Mouse (Mus musculus) gastrocnemius, postnatal 14 days (tissue): ENCODE measurements around the gene Slc16a5. TPM values are rescaled to one million over a fixed set of nuclear protein-coding genes. Genes with fewer than 3 reads are reported as not detected.

Source experiments
- DNase-seq: peaks from one replicate; pipeline ENCODE4 v3.0.0; 2021; ENCODE audit warnings: mixed read lengths
- intact Hi-C: fragments of 180-260 bp; cut with DNase I; formaldehyde crosslinking; loops from one replicate; pipeline ENCODE4 v1.15.1; 2025; ENCODE audit warnings: low total_unique reads
- long read RNA-seq, 2 experiments: library from polyadenylated mRNA; stranded (forward); transcript quantifications; one replicate each; pipeline ENCODE4 v2.0.0; 2021
- total RNA-seq, 2 experiments: library from RNA; stranded (reverse); gene quantifications; 2 replicates each; pipeline ENCODE4 v1.2.3; 2021

Slc16a5 gene
- total RNA-seq, result not detected
- long read RNA-seq, experiment 1, result 0 reads
- long read RNA-seq, experiment 2, result 0 reads

DNA sequence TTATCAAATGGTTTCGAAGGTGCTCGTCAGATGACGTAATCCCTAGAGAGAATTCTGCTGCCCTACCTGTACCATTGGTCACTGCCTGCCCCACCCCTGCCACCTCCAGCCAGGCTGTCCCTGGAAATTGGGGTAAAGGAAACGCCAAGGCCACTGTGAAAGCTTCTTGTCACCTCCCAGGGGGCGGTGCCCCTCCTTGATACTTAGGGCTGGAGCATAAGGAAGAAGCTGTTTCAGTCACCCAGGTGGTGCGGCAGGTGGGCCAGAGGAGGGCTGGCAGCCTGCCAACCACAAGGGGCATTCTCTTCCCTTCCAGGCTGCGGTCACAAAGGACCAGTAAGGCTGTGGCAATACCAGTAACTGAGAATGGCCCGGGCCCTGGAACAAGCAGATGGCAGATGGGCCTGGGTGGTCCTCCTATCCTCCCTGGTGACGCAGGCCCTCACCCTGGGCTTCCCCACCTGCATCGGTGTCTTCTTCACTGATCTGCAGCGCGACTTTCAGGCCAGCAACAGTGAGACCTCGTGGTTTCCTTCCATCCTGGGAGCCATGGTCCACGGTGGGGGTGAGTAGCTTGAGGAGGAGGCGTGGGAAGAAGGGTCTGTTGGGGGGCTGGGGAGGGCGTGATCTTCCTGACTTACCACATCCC lies at the start of gene Slc16a5:
Gene Slc16a5, plus strand, starts transcription at position 232 of the 649 bp plus-strand sequence.
- no peak for DNase-seq
- intact Hi-C loops, result no loop called here

DNA sequence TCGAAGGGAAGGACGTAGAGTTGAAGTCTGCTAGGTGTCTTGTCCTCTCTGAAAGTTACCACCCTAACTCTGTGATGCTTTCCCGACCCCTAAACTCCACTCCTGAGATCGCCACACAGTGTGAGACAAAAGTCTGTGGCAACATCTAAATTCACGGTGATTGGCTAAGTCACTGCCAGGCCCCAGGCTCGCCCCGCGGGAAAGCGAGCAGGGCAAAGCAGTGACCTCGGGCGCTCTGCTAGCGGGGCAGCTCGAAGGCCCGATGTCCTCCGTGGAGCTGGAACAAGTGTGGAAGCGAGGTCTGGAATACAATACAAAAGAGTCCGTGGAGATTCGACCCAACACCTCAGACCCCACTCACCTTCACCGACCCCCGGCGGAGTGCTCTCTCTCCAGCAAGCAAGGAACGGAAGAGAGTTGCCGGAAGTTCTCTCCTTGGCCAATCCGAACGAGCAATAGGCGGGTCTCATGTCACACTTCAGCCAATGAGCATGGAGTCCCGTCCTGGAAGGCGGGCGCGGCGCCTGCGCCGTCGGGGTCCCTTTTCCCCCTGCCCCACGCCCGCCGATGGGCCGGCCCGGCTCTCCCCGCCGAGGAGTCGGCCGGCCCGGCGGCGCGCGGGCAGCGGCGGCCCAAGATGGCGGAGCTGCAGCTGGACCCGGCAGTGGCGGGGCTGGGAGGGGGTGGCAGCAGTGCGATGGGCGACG lies 42.6 kb upstream of the Slc16a5 start, which contains the start of the genes Atp5h and Kctd2:
Gene Atp5h, minus strand, starts transcription at position 432 of the 707 bp plus-strand sequence.
Gene Kctd2, plus strand, starts transcription at position 598 of the 707 bp plus-strand sequence.
- peak; percentile 96 for DNase-seq
- intact Hi-C loops, result loop anchor here (2.0 kb wide), 1 partner anchor 53 kb away; no protein-coding TSS in a partner anchor

DNA sequence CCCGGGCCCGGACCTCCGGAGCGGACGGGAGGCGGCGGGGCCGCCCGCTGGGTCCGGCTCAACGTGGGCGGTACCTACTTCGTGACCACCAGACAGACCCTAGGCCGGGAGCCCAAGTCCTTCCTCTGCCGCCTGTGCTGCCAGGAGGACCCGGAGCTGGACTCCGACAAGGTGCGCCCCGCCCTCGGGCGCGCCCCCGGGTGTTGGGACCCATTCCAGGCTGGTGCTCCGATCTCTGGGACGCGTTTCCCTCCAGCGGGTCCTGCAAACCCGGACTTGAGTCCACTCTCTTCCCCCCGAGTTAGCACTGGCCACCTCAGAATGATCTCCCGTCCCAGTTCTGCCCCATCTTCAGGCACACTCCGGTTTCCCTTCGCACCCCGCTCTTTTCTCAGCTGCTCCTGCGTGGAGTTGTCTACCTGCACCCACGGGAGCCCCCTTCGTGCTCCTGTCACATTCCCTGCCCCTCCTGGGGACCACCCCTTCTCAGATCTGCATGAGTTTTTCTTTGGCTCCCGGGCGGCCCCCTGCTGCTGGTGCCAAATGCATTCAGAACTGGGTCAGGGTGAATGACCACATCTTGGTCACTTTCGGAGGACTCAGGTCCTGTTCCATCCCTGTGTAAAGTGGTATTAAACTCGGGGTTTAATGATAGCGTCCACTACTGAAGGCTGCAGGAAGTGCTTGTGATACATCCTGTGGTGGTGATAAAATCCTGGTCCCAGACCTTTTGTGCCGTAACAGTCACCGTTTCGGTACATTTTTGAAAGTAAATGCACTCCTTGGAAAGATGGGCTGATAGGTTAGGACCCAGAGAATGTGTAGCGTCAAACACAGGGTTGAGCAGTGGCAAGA lies 41.7 kb upstream of the Slc16a5 start:
- peak; percentile 64 for DNase-seq
- intact Hi-C loops, result no loop called here

DNA sequence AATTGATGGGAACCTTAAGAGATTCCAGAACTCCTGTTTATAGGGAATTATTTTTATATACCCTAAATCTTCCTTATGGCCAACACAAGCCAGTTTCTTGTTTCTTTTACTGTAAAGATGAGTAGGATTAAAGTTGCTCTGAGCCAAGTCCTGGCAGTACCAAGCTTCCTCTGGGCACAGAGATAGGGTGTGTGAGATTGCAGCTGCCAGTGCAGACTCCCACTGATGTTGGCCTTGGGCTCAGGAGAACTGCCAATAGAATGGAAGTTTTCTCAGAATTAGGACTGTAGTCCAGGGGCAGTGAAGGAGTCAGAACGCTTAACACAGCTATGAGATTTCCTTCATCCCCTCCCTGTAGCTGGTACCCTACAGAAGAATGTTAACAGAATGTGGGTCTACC lies 40.9 kb upstream of the Slc16a5 start:
- intact Hi-C loops, result no loop called here
- DNase-seq, result no peak

DNA sequence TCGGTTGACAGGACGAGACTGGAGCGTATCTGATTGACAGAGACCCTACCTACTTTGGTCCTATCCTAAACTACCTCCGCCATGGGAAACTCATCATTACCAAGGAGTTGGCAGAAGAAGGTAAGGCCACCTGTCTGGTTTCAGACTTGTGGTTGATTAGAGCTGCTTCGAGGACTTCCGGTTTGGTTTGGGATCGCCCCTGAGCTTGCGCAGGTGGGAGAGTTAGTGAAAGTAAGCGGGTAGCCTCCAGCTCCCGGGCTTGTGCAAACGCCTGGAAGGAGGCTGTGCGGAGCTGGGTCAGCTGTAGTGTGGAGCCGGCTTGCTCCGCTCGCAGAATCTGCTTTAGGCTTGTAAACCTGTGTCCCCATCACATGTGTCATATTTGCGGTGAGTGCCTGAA lies 40.3 kb upstream of the Slc16a5 start:
- no peak for DNase-seq
- intact Hi-C loops, result no loop called here

DNA sequence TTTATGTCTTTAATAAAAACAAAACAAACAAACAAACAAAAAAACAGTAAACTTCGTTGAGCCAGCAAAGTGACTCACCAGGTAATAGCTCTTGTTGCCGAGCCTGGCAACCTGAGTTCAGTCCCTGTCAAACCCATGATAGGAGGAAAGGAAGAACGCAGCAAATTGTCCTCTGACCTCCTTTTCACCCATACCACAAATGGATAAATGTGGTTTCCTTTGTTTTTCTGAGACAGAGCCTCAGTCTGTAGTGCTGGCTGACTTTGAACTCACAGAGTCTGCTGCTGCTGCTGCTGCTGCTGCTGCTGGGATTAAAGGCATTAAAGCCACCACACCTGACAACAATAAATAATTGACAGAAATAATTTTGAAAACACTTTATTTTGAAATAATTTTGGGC lies 39.2 kb upstream of the Slc16a5 start:
- no peak for DNase-seq
- intact Hi-C loops, result no loop called here

DNA sequence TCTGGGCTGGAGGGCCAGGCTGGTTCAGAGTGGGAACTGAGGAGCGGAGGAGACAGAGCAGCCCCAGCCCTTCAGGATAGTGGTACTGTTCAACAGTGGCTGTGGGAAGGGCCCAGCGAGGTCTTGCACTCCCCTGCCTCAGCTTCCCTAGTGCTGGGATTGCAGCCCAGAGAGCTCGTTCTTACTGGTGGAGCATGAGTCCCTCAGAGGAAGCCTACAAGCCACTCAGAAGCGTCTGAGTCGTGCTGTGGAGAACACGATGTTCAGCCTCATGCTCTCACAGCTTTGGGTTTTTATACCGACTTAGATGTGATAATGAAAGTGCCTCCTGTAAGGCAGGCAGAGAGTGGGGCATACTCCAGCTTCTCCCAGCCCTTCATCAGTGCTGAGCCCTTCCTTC lies 37.6 kb upstream of the Slc16a5 start:
- intact Hi-C loops, result loop anchor here (5.0 kb wide), 1 partner anchor 67 kb away; no protein-coding TSS in a partner anchor
- DNase-seq, result no peak

DNA sequence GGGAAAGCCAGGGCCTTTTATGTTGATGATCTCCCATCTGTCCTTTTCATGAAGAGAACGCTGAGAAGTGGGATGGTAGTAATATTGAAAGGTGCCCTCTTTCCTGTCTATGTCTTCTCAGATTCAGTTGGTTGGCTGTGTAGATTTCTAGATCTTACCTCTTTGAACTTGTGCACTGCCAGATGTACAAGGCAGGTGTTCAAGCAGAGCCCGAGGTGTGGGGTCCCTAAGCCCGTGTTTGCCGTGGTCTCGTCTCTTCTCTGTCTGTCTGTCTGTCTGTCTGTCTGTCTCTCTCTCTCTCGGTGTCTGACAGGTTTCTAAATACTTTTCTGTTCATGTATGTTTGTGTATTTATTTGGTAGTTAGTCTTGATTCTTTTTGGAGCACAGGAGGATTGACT lies 36.6 kb upstream of the Slc16a5 start:
- no peak for DNase-seq
- intact Hi-C loops, result loop anchor here (5.0 kb wide), 1 partner anchor 68 kb away; no protein-coding TSS in a partner anchor

DNA sequence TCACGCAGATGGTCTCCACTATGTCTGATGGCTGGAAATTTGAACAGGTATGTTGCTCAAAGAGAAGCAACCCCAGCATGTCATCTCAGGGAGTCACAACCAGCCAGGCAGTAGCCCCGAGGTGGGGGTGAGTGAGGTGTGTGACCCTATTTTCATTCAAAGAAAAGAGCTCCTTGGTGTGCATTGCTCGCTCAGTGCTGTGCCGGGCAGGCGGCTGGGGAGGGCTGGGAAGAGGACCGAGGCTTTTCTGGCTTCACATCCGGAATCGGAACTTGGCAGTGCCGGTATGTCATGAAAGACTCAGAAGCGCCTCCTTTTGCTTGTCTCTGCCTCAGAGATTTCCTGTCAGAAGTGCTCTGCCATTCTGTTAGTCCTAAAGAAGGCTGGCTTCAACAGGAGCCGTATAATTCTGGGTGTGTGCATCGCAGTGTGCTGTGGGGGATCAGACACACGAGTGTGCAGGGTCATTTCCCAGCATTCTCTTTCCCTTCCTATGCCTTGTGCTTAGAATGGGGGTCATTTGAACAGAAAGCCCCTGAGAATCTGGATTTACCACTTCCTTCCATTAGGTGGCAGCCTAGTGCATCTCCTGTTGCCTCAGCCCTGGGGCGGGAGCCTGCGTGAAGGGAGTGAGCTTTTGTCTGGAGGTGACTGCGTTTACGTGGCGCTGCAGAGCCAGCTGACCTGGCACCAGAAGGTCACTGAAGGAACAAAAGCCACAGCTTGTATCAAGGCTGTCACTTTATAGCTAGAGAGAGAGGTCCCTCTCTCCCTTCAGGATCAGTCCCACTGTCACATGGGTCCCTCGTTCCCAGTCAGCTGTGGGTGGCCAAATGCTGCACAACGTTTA lies 34.6 kb upstream of the Slc16a5 start:
- peak; percentile 68 for DNase-seq
- intact Hi-C loops, result loop anchor here (5.0 kb wide), 1 partner anchor 70 kb away; no protein-coding TSS in a partner anchor

DNA sequence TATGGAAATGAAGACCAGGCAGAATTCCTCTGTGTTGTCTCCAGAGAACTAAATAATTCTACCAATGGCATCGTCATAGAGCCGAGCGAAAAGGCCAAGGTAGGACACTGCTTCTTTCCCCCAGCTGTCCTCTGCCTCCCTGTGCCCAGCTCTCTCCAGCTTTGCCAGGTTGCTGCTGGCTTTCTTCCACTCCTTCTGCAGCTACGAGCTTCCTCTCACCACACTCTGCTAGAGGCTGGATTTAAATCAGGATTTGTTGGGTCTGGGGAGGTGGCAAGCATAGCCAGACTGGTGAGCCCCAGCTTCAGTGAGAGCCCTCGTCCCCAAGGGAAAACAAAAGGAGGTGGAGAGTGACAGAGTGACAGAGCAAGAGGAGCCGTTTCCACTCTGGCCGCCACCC lies 33.0 kb upstream of the Slc16a5 start:
- intact Hi-C loops, result loop anchor here (5.0 kb wide), 1 partner anchor 72 kb away; no protein-coding TSS in a partner anchor
- DNase-seq, result no peak

DNA sequence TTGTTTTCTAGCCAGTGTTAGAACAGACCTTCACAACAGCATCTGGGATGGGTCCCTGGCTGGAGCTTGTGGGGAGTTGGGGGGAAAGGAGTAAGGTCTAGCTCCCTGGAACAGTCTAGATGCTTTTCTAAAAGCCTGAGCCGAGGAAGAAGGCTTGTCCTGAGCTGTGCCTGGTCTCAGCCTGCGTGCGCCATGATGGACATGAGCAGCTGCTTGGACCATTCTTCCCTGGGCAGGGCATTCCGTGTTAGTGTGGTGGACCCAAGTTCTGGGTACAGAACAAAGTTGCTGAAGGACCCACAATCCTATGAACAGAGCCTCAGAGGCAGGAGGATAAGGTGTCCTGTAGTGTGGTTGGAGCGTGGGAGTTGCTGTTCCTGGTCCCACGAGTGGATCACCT lies 31.7 kb upstream of the Slc16a5 start:
- DNase-seq, result no peak
- intact Hi-C loops, result no loop called here

DNA sequence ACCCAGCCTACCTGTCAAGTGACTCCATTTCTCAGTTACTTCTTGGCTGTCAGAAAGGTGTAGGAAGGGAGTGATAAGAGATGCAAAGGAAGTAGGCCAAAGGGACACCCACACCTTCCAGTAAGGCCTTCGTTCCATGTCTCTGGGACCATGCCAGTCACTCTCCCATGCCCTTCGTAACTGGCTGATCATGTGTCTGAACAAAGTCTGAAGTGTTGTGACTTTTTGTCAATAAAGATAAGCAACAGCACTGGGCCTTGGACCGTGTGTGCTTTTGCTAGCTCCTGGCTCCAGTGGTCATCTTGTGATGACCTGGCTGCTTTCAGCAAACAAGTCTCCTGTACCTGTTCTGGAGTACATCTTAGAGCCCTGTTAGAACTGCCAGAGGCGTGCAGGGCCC lies 29.5 kb upstream of the Slc16a5 start:
- DNase-seq, result no peak

DNA sequence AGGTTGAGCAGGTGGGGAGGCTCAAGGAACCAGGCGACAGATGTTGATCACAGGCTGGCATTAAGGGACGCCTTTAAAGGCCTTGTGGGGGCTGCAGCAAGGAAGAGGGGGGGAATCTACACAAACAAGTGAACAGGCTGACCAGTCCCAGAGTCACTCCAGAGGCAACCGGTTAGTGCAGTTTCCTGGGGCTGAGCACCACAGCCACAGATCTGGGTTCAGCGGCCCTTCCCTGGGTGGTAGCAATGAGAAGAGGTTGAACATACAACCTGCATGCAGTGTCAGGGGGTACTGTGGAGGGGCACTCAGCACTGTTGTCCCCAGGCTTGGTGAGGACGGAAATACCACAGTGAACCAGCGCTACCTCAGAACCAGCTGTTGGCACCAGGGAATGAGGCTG lies 28.9 kb upstream of the Slc16a5 start:
- DNase-seq, result no peak
- intact Hi-C loops, result no loop called here

More for the DNA sequence above, 29.5 kb upstream of the Slc16a5 start:
- intact Hi-C loops, result no loop called here

DNA sequence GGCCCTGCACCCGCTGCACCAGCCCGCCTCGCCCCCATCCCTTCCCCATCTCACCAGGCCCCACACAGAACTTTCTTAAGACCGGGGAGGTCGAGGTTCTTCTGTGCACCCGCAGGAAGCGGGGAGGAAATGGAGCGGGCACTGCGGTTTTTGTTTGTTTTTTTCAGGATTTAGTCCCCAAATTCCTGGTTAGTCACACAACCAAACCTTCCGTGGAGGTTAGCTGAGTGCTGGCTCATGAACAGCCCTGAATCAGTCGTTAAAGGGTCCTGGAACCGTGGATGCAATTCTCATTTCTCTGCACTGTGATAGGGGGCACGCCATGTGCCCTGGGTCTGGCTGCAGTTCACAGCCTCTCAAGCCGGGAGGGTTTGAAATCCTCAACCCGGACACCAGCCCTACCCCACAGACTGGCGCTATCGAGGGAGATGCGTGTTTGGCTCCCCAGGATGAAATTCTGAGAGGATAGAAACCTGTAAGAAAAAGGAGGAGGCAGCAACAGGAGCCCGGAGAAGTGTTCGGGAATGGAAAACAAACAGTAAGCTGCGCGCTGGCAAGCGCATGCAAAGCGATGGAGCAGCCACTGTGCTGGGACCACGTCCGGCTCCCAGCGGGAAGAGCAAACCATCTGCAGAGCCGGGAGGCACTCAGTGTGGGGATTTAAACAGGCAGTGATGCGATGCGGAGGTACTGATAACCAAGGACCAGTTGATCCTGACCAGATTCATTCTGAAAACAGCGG lies 26.5 kb upstream of the Slc16a5 start:
- intact Hi-C loops, result no loop called here
- peak; percentile 41 for DNase-seq

DNA sequence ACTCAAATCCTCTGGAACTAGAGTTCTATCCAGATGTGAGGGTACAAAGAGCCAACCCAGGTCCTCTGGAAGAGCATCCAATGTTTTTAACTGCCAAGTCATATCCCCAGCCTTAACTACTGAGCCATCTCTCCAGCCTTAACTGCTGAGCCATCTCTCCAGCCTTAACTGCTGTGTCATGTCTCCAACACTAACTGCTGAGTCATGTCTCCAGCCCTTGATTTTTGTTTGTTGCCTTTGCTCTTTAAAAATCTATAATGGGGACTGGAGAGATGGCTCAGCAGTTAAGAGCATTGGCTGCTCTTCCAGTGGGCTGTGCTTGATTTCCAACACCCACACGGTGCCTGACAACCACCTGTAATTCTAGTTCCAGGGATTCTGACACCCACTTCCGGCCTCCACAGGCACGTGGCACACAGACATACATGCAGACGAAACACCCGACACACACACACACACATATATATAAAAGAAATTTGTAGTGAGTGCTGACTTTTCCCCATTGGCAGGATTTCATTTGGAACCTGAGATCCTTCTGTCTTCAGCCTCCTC lies 24.6 kb upstream of the Slc16a5 start:
- intact Hi-C loops, result no loop called here
- DNase-seq, result no peak

DNA sequence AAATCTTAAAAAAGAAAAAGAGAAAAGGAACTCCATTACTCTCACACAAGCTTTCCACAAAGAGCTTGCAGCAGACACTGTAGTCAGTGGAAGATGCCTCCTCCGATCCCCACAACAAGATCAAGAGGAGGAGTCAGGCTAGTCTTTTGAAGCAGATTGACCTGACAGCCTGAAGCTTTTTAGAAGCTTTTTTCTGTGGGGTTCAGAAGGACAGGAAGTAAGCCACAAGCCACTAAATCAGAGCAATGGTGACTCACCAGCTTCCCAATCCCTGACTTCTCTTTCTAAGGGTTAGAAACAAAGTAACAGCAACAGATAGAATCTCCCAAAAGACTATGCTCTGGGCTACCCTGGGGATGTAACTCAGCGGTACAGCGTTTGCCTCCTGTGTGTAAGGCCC lies 22.9 kb upstream of the Slc16a5 start:
- intact Hi-C loops, result no loop called here
- no peak for DNase-seq

DNA sequence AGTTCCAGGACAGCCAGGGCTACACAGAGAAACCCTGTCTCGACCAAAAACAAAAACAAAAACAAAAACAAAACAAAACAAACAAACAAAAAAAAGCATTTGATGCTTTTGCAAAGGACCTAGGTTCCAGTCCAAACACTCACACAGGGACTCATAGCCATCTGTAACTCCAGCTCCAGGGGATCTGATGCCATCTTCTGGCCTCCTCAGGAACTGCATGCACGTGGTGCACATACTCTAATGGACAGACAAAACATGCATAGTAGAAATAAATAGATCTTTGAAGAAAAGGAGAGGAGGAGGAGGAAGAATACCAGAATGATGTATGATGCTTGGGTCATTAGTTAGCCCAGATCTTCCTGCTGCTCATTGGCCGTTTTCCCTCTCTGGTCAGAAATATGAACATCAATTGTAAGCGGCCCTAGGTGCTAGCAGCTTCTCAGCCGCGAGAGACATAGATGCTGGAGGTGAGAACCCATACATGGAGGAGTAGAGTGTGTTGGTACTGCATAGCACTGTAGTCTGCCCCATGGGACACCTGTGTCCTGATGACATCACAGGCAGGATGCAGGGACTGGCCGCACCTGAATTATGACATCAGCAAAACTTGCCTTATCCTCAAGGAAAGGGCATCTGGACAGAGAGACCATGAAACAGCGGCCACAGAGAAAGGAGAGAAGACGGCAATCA lies 22.2 kb upstream of the Slc16a5 start, which contains the start of gene Trim80:
Gene Trim80, plus strand, starts transcription at position 640 of the 690 bp plus-strand sequence.
- intact Hi-C loops, result no loop called here
- no peak for DNase-seq
